Mouse (Mus musculus) left cerebral cortex, adult 6 months (tissue): Measurements from ENCODE around the gene Rhox4a. TPM values are rescaled to one million over a fixed set of nuclear protein-coding genes. Genes with fewer than 3 reads are reported as not detected.

Experiments used
- long read RNA-seq, 2 experiments: library from polyadenylated mRNA; unstranded; transcript quantifications; one replicate each; pipeline ENCODE4 v2.0.0; 2019 to 2020
- polyA plus RNA-seq: library from polyadenylated mRNA; unstranded; fragments of <200 nt; fragmentation: Nextera tagmentation; gene quantifications from 2 replicates; pipeline ENCODE4 v1.2.3, GENCODE M21; 2021

Rhox4a gene
- not detected in 2 replicates for polyA plus RNA-seq
- long read RNA-seq, experiment 1 = 0 reads
- long read RNA-seq, experiment 2 = 0 reads

DNA sequence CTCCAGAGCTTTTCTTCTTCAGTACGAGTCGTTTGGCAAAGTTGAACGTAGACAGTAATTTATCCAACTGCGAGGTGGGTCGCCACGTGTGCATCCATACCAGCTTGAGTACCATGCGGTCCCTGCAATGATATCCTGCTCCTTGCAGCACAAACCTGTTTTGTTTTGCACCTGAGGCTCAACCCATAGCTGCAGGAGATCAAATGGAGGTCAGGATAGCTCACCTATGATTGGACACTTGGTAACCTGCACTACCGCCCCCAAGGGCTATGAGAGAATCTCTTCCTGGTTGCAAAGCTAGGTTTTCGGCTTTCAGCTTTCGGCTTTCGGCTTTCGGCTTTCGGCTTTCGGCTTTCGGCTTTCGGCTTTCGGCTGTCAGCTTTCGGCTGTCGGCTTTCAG lies at the start of gene Rhox4a:
Rhox4a (plus strand) TSS at position 301 of the 400 bp plus-strand sequence.

DNA sequence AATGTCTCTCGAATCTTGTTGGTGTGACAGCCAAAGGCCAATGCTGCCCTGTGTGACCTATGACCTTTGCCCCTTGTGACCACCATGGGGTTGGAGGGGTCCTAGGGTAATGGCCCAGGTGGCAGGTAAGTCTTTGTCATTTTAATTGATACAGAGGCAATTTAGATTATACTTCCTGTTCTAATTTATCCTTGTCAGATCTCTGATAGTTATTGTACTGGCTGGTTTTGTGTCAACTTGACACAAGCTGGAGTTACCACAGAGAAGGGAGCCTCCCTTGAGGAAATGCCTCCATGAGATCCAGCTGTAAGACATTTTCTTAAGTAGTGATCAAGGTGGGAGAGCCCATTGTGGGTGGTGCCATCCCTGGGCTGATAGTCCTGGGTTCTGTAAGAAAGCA lies 43.0 kb upstream of the Rhox4a start, which contains the start of gene Rhox1:
Rhox1 (minus strand) TSS at position 101 of the 400 bp plus-strand sequence.

DNA sequence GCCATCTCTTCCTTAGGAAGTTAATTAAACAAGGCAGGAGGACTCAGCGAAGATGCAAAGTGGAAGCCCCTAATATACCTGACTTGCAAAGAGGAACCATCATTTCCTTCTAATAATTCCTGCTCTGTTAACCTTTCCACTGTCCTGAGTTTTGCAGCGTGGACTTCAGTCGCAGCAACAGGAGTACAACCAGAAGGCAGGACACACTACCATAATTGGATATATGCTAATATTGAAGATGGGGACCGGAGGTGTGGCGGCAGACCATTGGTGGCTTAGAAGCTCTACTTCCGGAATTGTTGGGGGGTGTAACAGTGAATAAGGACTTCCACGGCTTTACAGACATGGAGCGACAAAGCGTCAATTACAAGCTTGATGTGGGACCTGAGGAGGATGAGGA lies 20.5 kb upstream of the Rhox4a start, which contains the start of gene Rhox2a:
Rhox2a (plus strand) TSS at position 301 of the 400 bp plus-strand sequence.

DNA sequence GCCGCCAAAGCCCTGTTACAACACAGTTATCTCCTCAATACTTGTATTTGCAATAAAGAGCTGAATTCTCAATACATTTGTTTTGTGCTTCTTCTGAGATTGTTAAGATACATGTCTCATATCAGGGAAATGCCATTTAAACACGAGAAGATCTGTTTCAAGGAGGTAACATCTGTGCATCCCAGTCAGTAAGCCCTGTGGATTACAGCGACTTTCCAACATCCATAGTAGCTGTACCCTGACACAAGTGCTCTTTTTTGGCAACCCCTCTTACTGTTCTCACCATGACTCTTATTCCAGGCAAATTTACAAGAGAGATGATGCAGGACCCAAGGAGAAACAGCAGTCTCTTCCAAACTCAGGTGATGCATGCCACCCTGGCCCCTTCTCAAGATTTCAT lies 15.5 kb upstream of the Rhox4a start, which contains the start of gene Rhox3a:
Rhox3a (plus strand) TSS at position 301 of the 400 bp plus-strand sequence.

Other genes with a start within 250 kb of the Rhox4a start
- not detected in 2 replicates for gene Sowahd, start 216.5 kb upstream of the Rhox4a start, polyA plus RNA-seq
- gene Rpl39, start 179.9 kb upstream of the Rhox4a start, polyA plus RNA-seq = 1,355 and 1,427 TPM in 2 replicates
- 9.1 and 9.4 TPM in 2 replicates for gene Upf3b, start 155.0 kb upstream of the Rhox4a start, polyA plus RNA-seq
- 7.7 and 7.9 TPM in 2 replicates for gene Nkap, start 138.5 kb upstream of the Rhox4a start, polyA plus RNA-seq
- gene Akap14, start 96.5 kb upstream of the Rhox4a start, polyA plus RNA-seq = 0.08 TPM in 1 of 2 replicates, not detected in the other
- 1,185 and 1,422 TPM in 2 replicates for gene Ndufa1, start 74.2 kb upstream of the Rhox4a start, polyA plus RNA-seq
- gene Rnf113a1, start 74.1 kb upstream of the Rhox4a start, polyA plus RNA-seq = 12.6 and 16.1 TPM in 2 replicates
- gene Gm9, start 54.3 kb upstream of the Rhox4a start, polyA plus RNA-seq = not detected in 2 replicates
- gene Rhox1, start 43.1 kb upstream of the Rhox4a start, polyA plus RNA-seq = not detected in 2 replicates
- not detected in 2 replicates for gene Rhox2a, start 20.4 kb upstream of the Rhox4a start, polyA plus RNA-seq
- not detected in 2 replicates for gene Rhox3a, start 15.4 kb upstream of the Rhox4a start, polyA plus RNA-seq
- not detected in 2 replicates for gene Rhox3a2, start 114.7 kb downstream of the Rhox4a start, polyA plus RNA-seq
- gene Rhox4a2, start 125.5 kb downstream of the Rhox4a start, polyA plus RNA-seq = not detected in 2 replicates
- not detected in 2 replicates for gene Rhox2b, start 146.7 kb downstream of the Rhox4a start, polyA plus RNA-seq
- gene Rhox4b, start 167.2 kb downstream of the Rhox4a start, polyA plus RNA-seq = not detected in 2 replicates
- not detected in 2 replicates for gene Rhox2c, start 188.3 kb downstream of the Rhox4a start, polyA plus RNA-seq
- not detected in 2 replicates for gene Rhox3c, start 193.2 kb downstream of the Rhox4a start, polyA plus RNA-seq
- not detected in 2 replicates for gene Rhox4c, start 215.0 kb downstream of the Rhox4a start, polyA plus RNA-seq
- gene Rhox2d, start 228.1 kb downstream of the Rhox4a start, polyA plus RNA-seq = not detected in 2 replicates
- gene Rhox4d, start 249.0 kb downstream of the Rhox4a start, polyA plus RNA-seq = not detected in 2 replicates